Mouse (Mus musculus): ENCODE measurements at regions not wholly inside any gene's neighbourhood (a gene's known extent, or its start where the extent isn't known, plus 50 kb on each side); places are given as distances from the start of the nearest gene placed in this dataset.

DNA sequence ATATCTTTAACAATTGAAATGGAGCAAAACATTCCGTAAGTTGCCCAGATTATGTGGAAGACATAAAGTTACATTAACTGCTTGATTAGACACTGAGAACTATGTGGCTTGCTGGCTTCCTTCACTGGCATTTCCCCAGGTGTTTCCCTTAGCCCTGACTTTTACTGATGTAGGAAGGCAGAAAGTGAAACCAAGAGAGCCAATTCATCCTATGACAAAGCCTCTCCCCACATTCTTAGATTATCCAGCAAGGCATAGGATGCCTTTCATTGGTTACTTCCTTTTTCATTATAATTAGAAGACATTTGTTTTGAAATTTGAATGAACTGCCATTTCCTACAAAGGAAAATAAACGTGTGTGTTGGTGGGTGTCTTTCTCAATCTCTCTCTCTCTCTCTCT is 72.1 kb downstream of the Cdc42ep3 start:
- intact Hi-C loops (cut with DNase I): loop anchor here (10.0 kb wide), 1 partner anchor 78 kb away; no protein-coding TSS in a partner anchor
- DNase-seq: no peak

DNA sequence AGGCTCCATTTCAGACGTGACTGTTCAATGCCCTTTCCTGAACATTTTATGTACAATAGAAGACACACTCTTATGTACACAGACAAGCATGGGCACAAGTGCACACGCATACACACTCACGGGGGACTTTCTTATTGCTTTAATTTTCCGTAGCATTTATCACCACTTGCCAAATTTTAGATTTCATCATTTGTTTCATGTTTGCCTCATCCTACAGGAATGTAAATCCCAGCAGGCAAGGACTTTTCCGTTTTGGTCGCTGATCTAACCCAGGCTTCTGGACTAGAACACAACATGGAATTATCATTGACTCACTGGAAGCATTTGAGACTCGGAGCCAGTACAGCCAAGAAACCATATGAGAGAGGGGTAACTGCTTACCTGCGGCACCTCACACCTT is 81.3 kb downstream of the Cdc42ep3 start:
- intact Hi-C loops (cut with DNase I): no loop called here
- no peak for DNase-seq

GRCm38 (mm10) chr17:79259691-79260090 is 95.2 kb downstream of the Cdc42ep3 start:
- DNase-seq: no peak
- intact Hi-C loops (cut with DNase I): no loop called here

DNA sequence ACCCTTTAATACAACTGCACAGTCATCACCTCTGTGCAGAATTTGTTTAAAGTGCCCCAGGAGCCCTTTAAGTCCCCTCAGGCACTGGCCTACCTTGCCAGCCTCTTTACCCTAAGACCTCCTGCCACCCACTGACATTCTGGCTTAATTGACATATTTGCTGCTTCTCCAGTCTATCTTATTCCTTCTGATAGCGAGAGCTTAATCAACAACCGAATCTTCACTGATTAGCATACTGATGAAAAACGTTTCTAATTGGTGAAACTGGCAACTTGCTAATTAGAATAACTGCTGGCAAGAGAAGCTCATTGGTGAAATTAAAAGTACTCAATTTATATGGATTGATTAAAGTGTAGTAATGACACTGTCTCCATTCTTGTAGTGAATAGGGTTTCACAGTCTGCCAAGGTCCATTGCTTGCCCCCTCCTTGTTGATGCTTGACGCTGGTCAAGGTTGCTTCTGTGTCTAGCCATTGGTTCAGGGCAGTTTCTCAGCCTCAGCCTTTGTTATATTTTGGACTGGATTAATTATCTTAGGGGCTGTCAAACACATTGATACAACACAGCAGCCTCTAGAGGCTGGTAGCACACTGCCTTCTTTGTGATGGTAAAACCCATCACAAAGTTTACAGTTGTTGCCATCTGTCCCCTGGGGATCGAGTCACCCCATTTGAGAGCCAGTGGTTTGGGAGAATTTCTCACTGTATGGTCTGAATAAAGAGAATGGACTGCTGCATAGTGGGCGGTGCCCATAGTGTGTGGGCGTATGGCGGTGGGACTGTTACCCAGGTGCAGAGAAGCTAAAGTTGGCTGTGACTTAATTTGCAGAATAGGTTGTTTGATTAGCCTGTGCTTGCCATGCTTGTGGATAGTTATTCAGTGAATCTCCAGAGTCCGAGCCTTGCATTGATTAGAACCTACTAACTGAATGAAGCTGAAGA is 107.7 kb downstream of the Cdc42ep3 start:
- intact Hi-C loops (cut with DNase I): no loop called here
- no peak for DNase-seq

DNA sequence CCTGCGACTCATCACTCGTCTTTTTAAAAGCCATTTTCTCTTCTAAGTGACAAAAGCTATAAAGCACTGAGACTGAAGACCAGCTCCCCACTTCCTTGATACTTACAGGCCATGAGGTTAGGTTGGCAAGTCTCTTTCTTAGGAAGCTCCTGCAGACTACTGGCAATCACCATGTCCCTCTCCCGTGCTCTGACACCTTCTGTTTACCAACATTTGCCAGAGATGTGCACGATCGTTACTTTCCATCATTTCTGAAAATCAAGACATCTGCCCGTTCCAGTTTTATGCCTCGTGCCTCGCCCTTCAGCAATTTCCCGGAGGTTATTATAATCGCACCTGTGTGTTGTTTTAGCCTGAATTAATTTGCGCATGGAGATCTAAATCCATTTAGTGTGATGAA is 110.8 kb downstream of the Cdc42ep3 start:
- intact Hi-C loops (cut with DNase I): no loop called here
- DNase-seq: no peak

- intact Hi-C loops (cut with DNase I): no loop called here
Measured at GRCm38 (mm10) chr17:79243426-79243825, 111.5 kb downstream of the Cdc42ep3 start.

DNA sequence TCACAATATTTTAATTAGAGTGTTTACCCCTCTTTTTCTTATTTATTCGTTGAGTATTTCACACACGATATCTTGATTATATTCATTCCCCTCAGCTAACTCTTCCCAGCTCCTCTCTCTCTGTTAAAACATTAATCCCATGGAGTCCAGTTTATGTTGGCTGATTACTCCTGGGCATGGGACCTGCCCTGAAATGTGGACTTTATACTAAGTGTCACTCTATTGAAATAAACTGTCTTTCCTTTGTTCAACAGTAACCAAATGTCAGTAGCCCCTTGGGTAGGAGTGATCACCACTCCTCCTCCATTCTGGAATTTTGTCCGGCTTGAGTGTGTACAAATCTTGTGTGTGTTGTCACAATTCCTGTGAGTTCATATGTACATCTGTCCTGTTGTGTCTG is 113.4 kb downstream of the Cdc42ep3 start:
- intact Hi-C loops (cut with DNase I): no loop called here
- DNase-seq: no peak

More at GRCm38 (mm10) chr17:79243426-79243825, 111.5 kb downstream of the Cdc42ep3 start:
- no peak for DNase-seq

DNA sequence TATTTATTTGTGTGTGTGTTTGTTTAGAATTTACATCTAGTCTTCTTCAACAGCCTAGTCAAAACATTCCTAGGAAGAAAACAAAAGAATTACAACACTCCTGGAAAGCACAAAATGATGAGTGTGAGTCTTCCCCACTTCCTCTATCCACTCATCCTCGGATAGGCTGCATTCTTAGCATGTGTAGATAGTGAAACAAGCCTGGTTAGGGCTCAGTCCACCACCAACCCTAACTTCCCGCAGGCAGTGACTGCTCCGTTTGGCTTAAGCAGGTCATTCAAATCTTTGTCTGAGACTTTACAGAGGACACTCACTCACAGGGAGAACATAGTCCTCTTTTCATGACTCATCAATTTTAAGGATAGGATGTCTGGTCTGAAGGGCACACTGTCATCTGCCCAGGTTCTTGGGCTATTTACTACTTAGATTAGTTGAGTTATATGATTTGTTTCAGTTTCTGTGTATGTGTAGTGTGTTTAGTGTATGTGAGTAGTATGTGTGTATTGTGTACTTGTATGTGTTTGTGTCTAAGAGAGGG is 118.6 kb downstream of the Cdc42ep3 start:
- no peak for DNase-seq
- intact Hi-C loops (cut with DNase I): no loop called here

DNA sequence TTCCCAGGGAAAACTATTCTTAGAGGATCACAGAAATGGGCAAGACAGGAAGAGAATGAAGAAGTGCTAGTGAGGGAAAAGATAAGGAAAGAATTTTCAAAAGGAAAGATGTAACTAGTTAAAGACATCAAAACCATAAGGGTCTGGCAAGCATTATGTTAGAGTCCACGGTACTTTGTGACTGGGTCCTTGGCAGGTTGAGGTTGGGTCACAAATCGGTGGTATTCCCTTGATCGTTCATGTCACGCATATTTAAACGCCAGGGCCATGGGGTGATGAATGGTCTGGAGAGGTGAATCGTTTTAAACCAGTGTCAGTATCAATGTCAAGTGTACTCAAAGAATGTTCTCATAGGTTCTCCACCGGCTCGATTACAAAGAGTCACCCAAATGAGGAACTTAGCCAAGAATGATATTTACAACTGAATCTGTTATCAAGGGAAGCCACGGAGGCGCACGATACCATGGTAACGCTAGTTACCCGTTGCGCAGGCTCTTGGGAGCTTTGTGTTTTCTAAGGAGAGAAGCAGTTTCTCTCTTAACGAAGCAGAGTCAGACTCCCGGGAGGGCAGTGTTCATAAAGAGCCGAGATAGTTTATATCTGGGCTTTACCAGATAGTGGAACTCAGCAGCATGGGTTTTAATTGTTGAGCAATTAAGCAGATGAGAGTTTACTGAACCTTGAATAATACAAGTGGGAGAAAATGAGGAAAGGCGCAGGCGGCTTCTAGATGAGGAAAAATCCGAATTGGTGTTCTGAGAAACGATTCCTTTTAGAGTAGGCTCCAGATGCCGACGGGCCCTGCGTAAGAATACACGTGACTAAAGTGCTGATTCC is 124.0 kb downstream of the Cdc42ep3 start:
- intact Hi-C loops (cut with DNase I): no loop called here
- no peak for DNase-seq

GRCm38 (mm10) chr17:79206563-79206962 is 148.3 kb downstream of the Cdc42ep3 start:
- no peak for DNase-seq
- intact Hi-C loops (cut with DNase I): loop anchor here (10.0 kb wide), 1 partner anchor 78 kb away; no protein-coding TSS in a partner anchor

- no peak for DNase-seq
- intact Hi-C loops (cut with DNase I): loop anchor here (10.0 kb wide), 1 partner anchor 79 kb away; no protein-coding TSS in a partner anchor
Measured at GRCm38 (mm10) chr17:79206111-79206510, 148.8 kb downstream of the Cdc42ep3 start.

DNA sequence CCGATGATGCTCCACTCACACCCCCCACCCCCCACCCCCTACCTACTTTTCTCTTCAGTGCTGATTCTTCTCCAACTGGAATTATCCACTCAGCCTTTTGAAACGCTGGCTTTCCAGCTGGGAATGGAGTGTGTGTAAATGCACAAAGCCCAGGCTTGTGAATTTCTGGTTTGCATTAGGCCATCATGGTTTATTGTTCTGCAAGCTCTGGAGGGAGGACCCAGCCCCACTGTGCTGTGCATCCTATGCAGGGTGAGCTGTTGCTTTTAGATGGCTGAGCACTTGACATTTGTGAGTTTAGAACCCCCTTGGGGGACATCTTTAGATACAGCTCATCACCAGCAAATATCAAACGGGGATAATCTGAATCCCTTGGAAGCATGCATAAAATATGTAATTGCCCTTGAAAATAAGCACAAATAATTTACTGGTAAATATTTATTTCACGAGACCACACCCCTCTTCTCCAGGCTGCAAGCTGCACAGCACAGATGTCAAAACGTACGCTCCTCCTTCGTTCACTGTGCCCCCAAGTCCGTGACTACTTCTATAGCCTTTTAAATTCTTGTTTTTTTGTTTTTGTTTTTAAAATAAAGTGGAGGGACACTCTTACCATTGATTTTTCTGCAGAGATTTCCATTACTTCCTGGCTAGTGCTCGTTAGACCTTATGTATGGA is 148.2 kb downstream of the Qpct start:
- no peak for DNase-seq

GRCm38 (mm10) chr17:79191871-79192373 is 140.2 kb downstream of the Qpct start:
- intact Hi-C loops (cut with DNase I): no loop called here
- DNase-seq: no peak

More for the DNA sequence above, 148.2 kb downstream of the Qpct start:
- intact Hi-C loops (cut with DNase I): loop anchor here (10.0 kb wide), 1 partner anchor 85 kb away; no protein-coding TSS in a partner anchor

- intact Hi-C loops (cut with DNase I): no loop called here
Measured at GRCm38 (mm10) chr17:79188282-79188681, 136.6 kb downstream of the Qpct start.

GRCm38 (mm10) chr17:79180277-79181130 is 128.8 kb downstream of the Qpct start:
- intact Hi-C loops (cut with DNase I): no loop called here
- DNase-seq: no peak

More at GRCm38 (mm10) chr17:79188282-79188681, 136.6 kb downstream of the Qpct start:
- no peak for DNase-seq

GRCm38 (mm10) chr17:79177259-79177658 is 125.6 kb downstream of the Qpct start:
- DNase-seq: no peak
- intact Hi-C loops (cut with DNase I): no loop called here

GRCm38 (mm10) chr17:79176356-79176755 is 124.7 kb downstream of the Qpct start:
- intact Hi-C loops (cut with DNase I): no loop called here
- no peak for DNase-seq

GRCm38 (mm10) chr17:79175381-79175780 is 123.7 kb downstream of the Qpct start:
- DNase-seq: no peak
- intact Hi-C loops (cut with DNase I): no loop called here

- intact Hi-C loops (cut with DNase I): no loop called here
- DNase-seq: no peak
Measured at GRCm38 (mm10) chr17:79172328-79172727, 120.6 kb downstream of the Qpct start.

Data from gastrocnemius, postnatal 36 days (tissue).